Mouse (Mus musculus) liver, adult 2 months (tissue): ENCODE data around the gene Eif2b1.

Source experiments
- CTCF ChIP-seq: fragments of 200-500 bp; IDR thresholded peaks from 2 replicates; pipeline ENCODE4 v1.5.1; 2011; ENCODE audit warnings: low read depth, low read length, control low read depth
- POLR2A ChIP-seq: fragments of 200-500 bp; IDR thresholded peaks from 2 replicates; pipeline ENCODE4 v1.6.1; 2011; ENCODE audit warnings: low read length, control low read depth; ENCODE audit not compliant: insufficient read depth; ENCODE audit errors: extremely low read depth

- TF ChIP-seq POLR2A, result no peak
- TF ChIP-seq CTCF, result no peak
Measured at GRCm38 (mm10) chr5:124605041-124605622, 26.2 kb upstream of the Eif2b1 start.
